Mouse (Mus musculus) stomach, postnatal 0 days (tissue): ENCODE measurements around the gene Sgip1.

Experiments
- CTCF ChIP-seq: IDR thresholded peaks from 2 replicates; pipeline ENCODE4 v1.5.1; 2016; ENCODE audit warnings: antibody characterized with exemption, low read depth, mild to moderate bottlenecking, moderate library complexity
- EP300 ChIP-seq: optimal IDR thresholded peaks from 2 replicates; pipeline ENCODE3; 2016; ENCODE audit warnings: antibody characterized with exemption

- TF ChIP-seq CTCF (no peak), EP300 (no peak)
Measured at GRCm38 (mm10) chr4:102930679-102931078, 189.6 kb downstream of the Sgip1 start.
